Mouse (Mus musculus) lung, embryonic 15.5 days (tissue): ENCODE results near the gene Foxp1. TPM values are rescaled to one million over a fixed set of nuclear protein-coding genes. Genes with fewer than 3 reads are reported as not detected.
A peak's percentile ranks its signal among the peaks of the same experiment; 100 is the strongest.

Source experiments
- ATAC-seq: fragments of 200-750 bp; cut with Nextera tagmentation; 2 replicates; pipeline ENCODE4 v1.8.0; 2017; ENCODE audit warnings: moderate number of reproducible peaks, borderline replicate concordance; ENCODE audit not compliant: low FRiP score, low TSS enrichment; ENCODE audit errors: extremely low read depth
- H3K27ac ChIP-seq: fragments of 300-500 bp; sonication (generic); 2 replicates; pipeline ENCODE4 v1.5.1; 2015; ENCODE audit warnings: moderate library complexity, mild to moderate bottlenecking, inconsistent platforms
- H3K27me3 ChIP-seq: fragments of 300-500 bp; sonication (generic); 2 replicates; pipeline ENCODE4 v1.6.1; 2015; ENCODE audit warnings: inconsistent platforms
- H3K36me3 ChIP-seq: fragments of 300-500 bp; sonication (generic); 2 replicates; pipeline ENCODE4 v1.6.1; 2015; ENCODE audit warnings: inconsistent platforms
- H3K4me1 ChIP-seq: fragments of 300-500 bp; sonication (generic); 2 replicates; pipeline ENCODE4 v1.6.1; 2015; ENCODE audit warnings: inconsistent platforms
- H3K4me2 ChIP-seq: fragments of 300-500 bp; sonication (generic); 2 replicates; pipeline ENCODE4 v1.6.1; 2015; ENCODE audit warnings: inconsistent platforms, mild to moderate bottlenecking, moderate library complexity
- H3K4me3 ChIP-seq: fragments of 300-500 bp; sonication (generic); 2 replicates; pipeline ENCODE4 v1.5.1; 2015; ENCODE audit warnings: mild to moderate bottlenecking, inconsistent platforms
- H3K9ac ChIP-seq: fragments of 300-500 bp; sonication (generic); 2 replicates; pipeline ENCODE4 v1.6.1; 2015; ENCODE audit warnings: inconsistent platforms
- H3K9me3 ChIP-seq: fragments of 300-500 bp; sonication (generic); 2 replicates; pipeline ENCODE4 v1.6.1; 2016; ENCODE audit warnings: inconsistent platforms
- WGBS: fragments of 180-500 bp; shearing (Covaris S2); methylation state at CpG from one replicate; pipeline ENCODE4 v1.1.7; 2015; 5-methylcytosine and 5-hydroxymethylcytosine counted together
- polyA plus RNA-seq: library from polyadenylated mRNA; unstranded; fragments of >200 nt; fragmentation: Nextera tagmentation; extraction: Ambion mirVana; gene quantifications from 2 replicates; pipeline ENCODE4 v1.2.1, GENCODE M21; 2015

Foxp1 gene
- polyA plus RNA-seq, 1 experiment from 2014 or later = 109 TPM

GRCm38 (mm10) chr6:99221147-99221546 lies 301.4 kb downstream of the Foxp1 start:
- Histone ChIP-seq H3K4me3 (no peak overlapping the region), H3K27me3 (no peaks in the 10 kb centered on the region), H3K9ac (no peak overlapping the region), H3K9me3 (no peaks in the 10 kb centered on the region), H3K27ac (no peak overlapping the region), H3K36me3 (no peaks in the 10 kb centered on the region), H3K4me1 (no peaks in the 10 kb centered on the region), H3K4me2 (no peak overlapping the region)
- WGBS = 78% methylated on average over 5 of the region's 5 CpGs
- ATAC-seq = no peak

GRCm38 (mm10) chr6:99220472-99220871 lies 302.0 kb downstream of the Foxp1 start:
- H3K4me1 ChIP-seq = no peaks in the 10 kb centered on the region
- ATAC-seq = no peak
- no peak overlapping the region for H3K27ac ChIP-seq
- 96% methylated on average over 3 of the region's 3 CpGs for WGBS
- H3K9ac ChIP-seq = no peak overlapping the region
- no peak overlapping the region for H3K4me3 ChIP-seq
- no peaks in the 10 kb centered on the region for H3K27me3 ChIP-seq
- H3K36me3 ChIP-seq = no peaks in the 10 kb centered on the region
- H3K4me2 ChIP-seq = no peak overlapping the region
- H3K9me3 ChIP-seq = no peaks in the 10 kb centered on the region

- Histone ChIP-seq H3K27me3 (no peaks in the 10 kb centered on the region), H3K4me3 (no peak overlapping the region), H3K27ac (no peak overlapping the region), H3K36me3 (no peaks in the 10 kb centered on the region), H3K9me3 (no peaks in the 10 kb centered on the region), H3K4me2 (no peak overlapping the region), H3K9ac (no peak overlapping the region), H3K4me1 (no peaks in the 10 kb centered on the region)
- ATAC-seq = no peak
- 81% methylated on average over 2 of the region's 2 CpGs for WGBS
These were observed 304.7 kb downstream of the Foxp1 start for GRCm38 (mm10) chr6:99217846-99218245.

GRCm38 (mm10) chr6:99217155-99217554 lies 305.4 kb downstream of the Foxp1 start:
- Histone ChIP-seq H3K36me3 (no peaks in the 10 kb centered on the region), H3K4me3 (no peak overlapping the region), H3K4me1 (no peaks in the 10 kb centered on the region), H3K27me3 (no peaks in the 10 kb centered on the region), H3K9ac (no peak overlapping the region), H3K9me3 (no peaks in the 10 kb centered on the region), H3K27ac (no peak overlapping the region), H3K4me2 (no peak overlapping the region)
- WGBS = 85% methylated on average over 7 of the region's 7 CpGs
- ATAC-seq = no peak

GRCm38 (mm10) chr6:99212461-99212860 lies 310.1 kb downstream of the Foxp1 start:
- Histone ChIP-seq H3K36me3 (no peaks in the 10 kb centered on the region), H3K4me1 (peaks cover 2% of the 10 kb centered on the region), H3K9me3 (no peaks in the 10 kb centered on the region), H3K9ac (no peak overlapping the region), H3K4me3 (no peak overlapping the region), H3K27ac (no peak overlapping the region), H3K27me3 (no peaks in the 10 kb centered on the region), H3K4me2 (no peak overlapping the region)
- 88% methylated on average over 4 of the region's 4 CpGs for WGBS
- ATAC-seq = no peak

GRCm38 (mm10) chr6:99211663-99212333 lies 310.7 kb downstream of the Foxp1 start:
- no peaks in the 10 kb centered on the region for H3K9me3 ChIP-seq
- no peak overlapping the region for H3K4me2 ChIP-seq
- WGBS = 74% methylated on average over 5 of the region's 5 CpGs
- ATAC-seq = no peak
- H3K4me1 ChIP-seq = peaks cover 7% of the 10 kb centered on the region
- H3K27me3 ChIP-seq = no peaks in the 10 kb centered on the region
- no peaks in the 10 kb centered on the region for H3K36me3 ChIP-seq
- H3K9ac ChIP-seq = no peak overlapping the region
- H3K4me3 ChIP-seq = no peak overlapping the region
- H3K27ac ChIP-seq = no peak overlapping the region

GRCm38 (mm10) chr6:99210161-99210560 lies 312.4 kb downstream of the Foxp1 start:
- no peaks in the 10 kb centered on the region for H3K36me3 ChIP-seq
- WGBS = 73% methylated on average over 7 of the region's 7 CpGs

GRCm38 (mm10) chr6:99207226-99207885 lies 315.2 kb downstream of the Foxp1 start:
- Histone ChIP-seq H3K27me3 (no peaks in the 10 kb centered on the region), H3K4me1 (peaks cover 39% of the 10 kb centered on the region), H3K36me3 (no peaks in the 10 kb centered on the region), H3K4me3 (no peak overlapping the region), H3K9ac (no peak overlapping the region), H3K9me3 (no peaks in the 10 kb centered on the region), H3K27ac (no peak overlapping the region), H3K4me2 (no peak overlapping the region)
- no peak for ATAC-seq
- WGBS = 52% methylated on average over 6 of the region's 6 CpGs

More at GRCm38 (mm10) chr6:99210161-99210560, 312.4 kb downstream of the Foxp1 start:
- Histone ChIP-seq H3K9me3 (no peaks in the 10 kb centered on the region), H3K4me2 (no peak overlapping the region), H3K4me1 (peaks cover 19% of the 10 kb centered on the region), H3K27me3 (no peaks in the 10 kb centered on the region), H3K4me3 (no peak overlapping the region), H3K9ac (no peak overlapping the region), H3K27ac (no peak overlapping the region)
- ATAC-seq = no peak

GRCm38 (mm10) chr6:99206437-99206870 lies 316.1 kb downstream of the Foxp1 start:
- Histone ChIP-seq H3K27me3 (no peaks in the 10 kb centered on the region), H3K4me3 (no peak overlapping the region), H3K4me1 (peaks cover 39% of the 10 kb centered on the region), H3K9me3 (no peaks in the 10 kb centered on the region), H3K4me2 (no peak overlapping the region), H3K9ac (no peak overlapping the region), H3K36me3 (no peaks in the 10 kb centered on the region), H3K27ac (no peak overlapping the region; the same call in 1 of the 2 replicates)
- 35% methylated on average over 5 of the region's 5 CpGs for WGBS
- no peak for ATAC-seq

GRCm38 (mm10) chr6:99205587-99206436 lies 316.7 kb downstream of the Foxp1 start:
- peak overlapping the region; percentile 3; the same call in 1 of the 2 replicates for H3K27ac ChIP-seq
- H3K9me3 ChIP-seq = no peaks in the 10 kb centered on the region
- peaks cover 45% of the 10 kb centered on the region for H3K4me1 ChIP-seq
- no peaks in the 10 kb centered on the region for H3K27me3 ChIP-seq
- no peaks in the 10 kb centered on the region for H3K36me3 ChIP-seq
- no peak overlapping the region for H3K4me3 ChIP-seq
- no peak for ATAC-seq
- no peak overlapping the region for H3K4me2 ChIP-seq
- WGBS = 25% methylated on average over 13 of the region's 13 CpGs
- H3K9ac ChIP-seq = no peak overlapping the region

- ATAC-seq = no peak; the same call in 1 of the 2 replicates
- Histone ChIP-seq H3K9ac (no peak overlapping the region), H3K27ac (peak overlapping the region; percentile 32; the same call in 1 of the 2 replicates), H3K36me3 (no peaks in the 10 kb centered on the region), H3K4me3 (no peak overlapping the region), H3K27me3 (no peaks in the 10 kb centered on the region), H3K4me2 (peak overlapping the region; percentile 27), H3K4me1 (peaks cover 52% of the 10 kb centered on the region), H3K9me3 (no peaks in the 10 kb centered on the region)
- 11% methylated on average over 7 of the region's 7 CpGs for WGBS
These were observed 317.5 kb downstream of the Foxp1 start for GRCm38 (mm10) chr6:99204780-99205586.
